Mouse (Mus musculus) embryonic facial prominence, embryonic 13.5 days (tissue): Measurements from ENCODE around the gene Asic2. TPM values are rescaled to one million over a fixed set of nuclear protein-coding genes. Genes with fewer than 3 reads are reported as not detected.

Source experiments
- ATAC-seq: fragments of 200-750 bp; cut with Nextera tagmentation; 2 replicates; pipeline ENCODE4 v1.8.0; 2017; ENCODE audit warnings: low read depth; ENCODE audit not compliant: insufficient number of reproducible peaks, insufficient read depth, low FRiP score, low TSS enrichment
- H3K27ac ChIP-seq: fragments of 300-500 bp; sonication (generic); 2 replicates; pipeline ENCODE4 v1.5.1; 2015; ENCODE audit warnings: moderate library complexity, mild to moderate bottlenecking, inconsistent platforms
- H3K27me3 ChIP-seq: fragments of 300-500 bp; sonication (generic); 2 replicates; pipeline ENCODE4 v1.6.1; 2015; ENCODE audit warnings: mild to moderate bottlenecking, inconsistent platforms
- H3K36me3 ChIP-seq: fragments of 300-500 bp; sonication (generic); 2 replicates; pipeline ENCODE4 v1.6.1; 2015; ENCODE audit warnings: mild to moderate bottlenecking, inconsistent platforms
- H3K4me1 ChIP-seq: fragments of 300-500 bp; sonication (generic); 2 replicates; pipeline ENCODE4 v1.6.1; 2015; ENCODE audit warnings: inconsistent platforms
- H3K4me2 ChIP-seq: fragments of 300-500 bp; sonication (generic); 2 replicates; pipeline ENCODE4 v1.6.1; 2015; ENCODE audit warnings: moderate library complexity, mild to moderate bottlenecking, inconsistent platforms
- H3K4me3 ChIP-seq: fragments of 300-500 bp; sonication (generic); 2 replicates; pipeline ENCODE4 v1.5.1; 2015; ENCODE audit warnings: mild to moderate bottlenecking, inconsistent platforms
- H3K9ac ChIP-seq: fragments of 300-500 bp; sonication (generic); 2 replicates; pipeline ENCODE4 v1.6.1; 2015; ENCODE audit warnings: mild to moderate bottlenecking, inconsistent platforms
- H3K9me3 ChIP-seq: fragments of 300-500 bp; sonication (generic); 2 replicates; pipeline ENCODE4 v1.6.1; 2016; ENCODE audit warnings: inconsistent platforms
- WGBS: fragments of 180-500 bp; shearing (Covaris S2); methylation state at CpG from one replicate; pipeline ENCODE4 v1.1.7; 2015; ENCODE audit warnings: mixed read lengths; 5-methylcytosine and 5-hydroxymethylcytosine counted together
- polyA plus RNA-seq: library from polyadenylated mRNA; unstranded; fragments of >200 nt; fragmentation: Nextera tagmentation; extraction: Ambion mirVana; gene quantifications from 2 replicates; pipeline ENCODE4 v1.2.1, GENCODE M21; 2015

Asic2 gene
- polyA plus RNA-seq, 1 experiment from 2014 or later = 0.60 TPM

- H3K4me2 ChIP-seq = no peak overlapping the region
- peaks cover 10% of the 10 kb centered on the region for H3K4me1 ChIP-seq
- peaks cover 14% of the 10 kb centered on the region for H3K27me3 ChIP-seq
- 87% methylated on average over 5 of the region's 5 CpGs for WGBS
- no peaks in the 10 kb centered on the region for H3K9me3 ChIP-seq
- no peak overlapping the region for H3K4me3 ChIP-seq
- no peak overlapping the region for H3K9ac ChIP-seq
- no peaks in the 10 kb centered on the region for H3K36me3 ChIP-seq
- no peak overlapping the region for H3K27ac ChIP-seq
- no peak for ATAC-seq
Measured at GRCm38 (mm10) chr11:81997085-81997484, 28.8 kb upstream of the Asic2 start.

GRCm38 (mm10) chr11:81996172-81996841 lies 28.1 kb upstream of the Asic2 start:
- peaks cover 14% of the 10 kb centered on the region for H3K27me3 ChIP-seq
- H3K4me2 ChIP-seq = no peak overlapping the region
- H3K9me3 ChIP-seq = no peaks in the 10 kb centered on the region
- H3K36me3 ChIP-seq = no peaks in the 10 kb centered on the region
- no peak for ATAC-seq
- peaks cover 10% of the 10 kb centered on the region for H3K4me1 ChIP-seq
- H3K4me3 ChIP-seq = no peak overlapping the region
- WGBS = 36% methylated on average over 10 of the region's 10 CpGs
- H3K27ac ChIP-seq = no peak overlapping the region
- no peak overlapping the region for H3K9ac ChIP-seq

- no peak overlapping the region for H3K9ac ChIP-seq
Measured at GRCm38 (mm10) chr11:81983146-81983545, 14.9 kb upstream of the Asic2 start.

DNA sequence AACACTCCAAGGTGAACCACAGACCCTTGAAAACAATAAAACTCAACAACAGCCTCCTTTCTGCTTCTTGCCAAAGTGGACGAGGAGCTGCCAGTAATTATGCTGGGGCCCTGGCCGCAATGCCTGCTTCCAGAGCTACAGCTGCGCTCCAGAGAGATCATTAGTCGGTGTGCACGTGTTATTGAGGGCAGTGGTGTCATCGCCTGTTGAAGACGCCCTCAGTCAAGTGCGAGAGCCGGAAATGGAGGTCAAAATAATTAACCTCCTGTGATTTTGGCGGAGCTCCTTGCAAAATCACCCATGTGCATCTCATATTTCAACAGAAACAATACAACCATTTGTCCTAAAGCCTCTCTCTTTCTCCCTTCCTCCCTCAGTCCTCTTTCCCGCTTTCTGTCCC lies 13.9 kb upstream of the Asic2 start:
- peaks cover 11% of the 10 kb centered on the region; the same call in 1 of the 2 replicates for H3K27me3 ChIP-seq
- H3K4me2 ChIP-seq = no peak overlapping the region
- no peaks in the 10 kb centered on the region; the same call in none of the 2 replicates for H3K4me1 ChIP-seq
- no peak overlapping the region for H3K4me3 ChIP-seq
- WGBS = 22% methylated on average over 11 of the region's 11 CpGs
- no peaks in the 10 kb centered on the region for H3K36me3 ChIP-seq
- no peaks in the 10 kb centered on the region for H3K9me3 ChIP-seq
- no peak overlapping the region for H3K27ac ChIP-seq
- ATAC-seq = no peak
- H3K9ac ChIP-seq = no peak overlapping the region

More at GRCm38 (mm10) chr11:81983146-81983545, 14.9 kb upstream of the Asic2 start:
- Histone ChIP-seq H3K9me3 (no peaks in the 10 kb centered on the region), H3K27me3 (peaks cover 11% of the 10 kb centered on the region; the same call in 1 of the 2 replicates), H3K4me3 (no peak overlapping the region), H3K36me3 (no peaks in the 10 kb centered on the region), H3K4me2 (no peak overlapping the region), H3K27ac (no peak overlapping the region), H3K4me1 (no peaks in the 10 kb centered on the region; the same call in none of the 2 replicates)
- ATAC-seq = no peak
- 36% methylated on average over 5 of the region's 5 CpGs for WGBS

DNA sequence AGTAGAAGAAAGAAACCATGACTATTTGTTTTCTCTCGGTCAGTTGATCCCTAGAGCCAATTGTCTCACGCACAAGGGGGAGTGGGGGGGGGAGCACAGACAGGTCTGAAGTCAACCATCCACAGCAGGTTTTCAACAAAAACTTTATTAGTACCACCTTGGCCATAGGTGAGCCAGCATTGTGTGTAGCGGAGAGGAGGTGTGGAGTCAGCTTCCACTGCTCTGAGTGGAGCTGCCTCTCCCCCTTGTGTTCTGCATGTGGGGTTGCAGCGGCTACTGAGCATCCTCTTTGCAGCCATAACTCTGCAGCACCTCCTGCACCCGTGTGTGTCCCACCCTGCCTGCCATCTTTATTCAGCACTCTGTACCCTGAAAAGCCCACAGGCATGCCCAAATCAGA lies 6.3 kb upstream of the Asic2 start:
- Histone ChIP-seq H3K27me3 (peaks cover 34% of the 10 kb centered on the region), H3K4me2 (no peak overlapping the region), H3K9ac (no peak overlapping the region), H3K27ac (no peak overlapping the region), H3K36me3 (no peaks in the 10 kb centered on the region), H3K4me3 (no peak overlapping the region), H3K4me1 (peaks cover 3% of the 10 kb centered on the region; the same call in 1 of the 2 replicates), H3K9me3 (no peaks in the 10 kb centered on the region)
- no peak for ATAC-seq
- 12% methylated on average over 5 of the region's 5 CpGs for WGBS

GRCm38 (mm10) chr11:81973699-81974098 lies 5.4 kb upstream of the Asic2 start:
- 47% methylated on average over 5 of the region's 5 CpGs for WGBS
- Histone ChIP-seq H3K4me3 (no peak overlapping the region), H3K9ac (no peak overlapping the region), H3K27me3 (peaks cover 43% of the 10 kb centered on the region), H3K4me1 (peaks cover 4% of the 10 kb centered on the region; the same call in 1 of the 2 replicates), H3K36me3 (no peaks in the 10 kb centered on the region), H3K27ac (no peak overlapping the region), H3K4me2 (no peak overlapping the region), H3K9me3 (no peaks in the 10 kb centered on the region)
- ATAC-seq = no peak

- Histone ChIP-seq H3K36me3 (no peaks in the 10 kb centered on the region), H3K27me3 (peaks cover 59% of the 10 kb centered on the region), H3K4me3 (no peak overlapping the region), H3K9me3 (no peaks in the 10 kb centered on the region), H3K9ac (no peak overlapping the region), H3K27ac (no peak overlapping the region), H3K4me1 (peaks cover 11% of the 10 kb centered on the region; the same call in 1 of the 2 replicates), H3K4me2 (no peak overlapping the region)
- ATAC-seq = no peak
- WGBS = 37% methylated on average over 3 of the region's 3 CpGs
Measured at GRCm38 (mm10) chr11:81972044-81972443, 3.8 kb upstream of the Asic2 start.

GRCm38 (mm10) chr11:81966626-81967289 lies 1.5 kb downstream of the Asic2 start:
- Histone ChIP-seq H3K27ac (no peak overlapping the region), H3K4me3 (no peak overlapping the region), H3K36me3 (no peaks in the 10 kb centered on the region), H3K4me1 (peaks cover 16% of the 10 kb centered on the region), H3K9me3 (no peaks in the 10 kb centered on the region), H3K4me2 (no peak overlapping the region), H3K27me3 (peaks cover 57% of the 10 kb centered on the region), H3K9ac (no peak overlapping the region)
- ATAC-seq = no peak
- 9% methylated on average over 15 of the region's 15 CpGs for WGBS

- Histone ChIP-seq H3K9ac (no peak overlapping the region), H3K27ac (no peak overlapping the region), H3K4me2 (no peak overlapping the region), H3K36me3 (no peaks in the 10 kb centered on the region), H3K4me1 (peaks cover 16% of the 10 kb centered on the region), H3K4me3 (no peak overlapping the region), H3K9me3 (no peaks in the 10 kb centered on the region), H3K27me3 (peaks cover 56% of the 10 kb centered on the region)
- ATAC-seq = no peak
- 56% methylated on average over 11 of the region's 11 CpGs for WGBS
Measured at GRCm38 (mm10) chr11:81965653-81966625, 2.3 kb downstream of the Asic2 start.

DNA sequence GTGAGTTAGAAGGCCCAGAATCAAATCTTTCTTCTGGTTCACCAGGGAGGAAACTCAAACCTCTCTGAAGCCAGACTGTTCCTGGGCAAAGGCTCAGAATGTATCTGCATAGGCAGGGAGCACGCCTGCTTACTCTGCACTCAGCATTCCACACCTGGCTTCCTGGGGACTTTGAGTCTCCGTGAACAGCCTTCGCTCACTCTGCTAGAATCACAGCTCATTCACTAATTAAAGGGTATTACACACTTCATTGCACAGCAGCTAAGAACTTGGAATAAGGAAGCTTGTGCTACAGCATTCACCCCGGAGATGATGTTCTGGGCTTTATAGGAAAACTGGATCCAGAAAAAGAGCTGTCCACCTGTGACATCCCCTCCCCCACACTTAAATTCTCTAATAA lies 3.7 kb downstream of the Asic2 start:
- no peak for ATAC-seq
- no peak overlapping the region for H3K4me3 ChIP-seq
- no peak overlapping the region for H3K9ac ChIP-seq
- no peaks in the 10 kb centered on the region for H3K36me3 ChIP-seq
- no peak overlapping the region for H3K27ac ChIP-seq
- peaks cover 16% of the 10 kb centered on the region for H3K4me1 ChIP-seq
- peaks cover 42% of the 10 kb centered on the region for H3K27me3 ChIP-seq
- WGBS = 70% methylated on average over 4 of the region's 4 CpGs
- H3K4me2 ChIP-seq = no peak overlapping the region
- no peaks in the 10 kb centered on the region for H3K9me3 ChIP-seq

DNA sequence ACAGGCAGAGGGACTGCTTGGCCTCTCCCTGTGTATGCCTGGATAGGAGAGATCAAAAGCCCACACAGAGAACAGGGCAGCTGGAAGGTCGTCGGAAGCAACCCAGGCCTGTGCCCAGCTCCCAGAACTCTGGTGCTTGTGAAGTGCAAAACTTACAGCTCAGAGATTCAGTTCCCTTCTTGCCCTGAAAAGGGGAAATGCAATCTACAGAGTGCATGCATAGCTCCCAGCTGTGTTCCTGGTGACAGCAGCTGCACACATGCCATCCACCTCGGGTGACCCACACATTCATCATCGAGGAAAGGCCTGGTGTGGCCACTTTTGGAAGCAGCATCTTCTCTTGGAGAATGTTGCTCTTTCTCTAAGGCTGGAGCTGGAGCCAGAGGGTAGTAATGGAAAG lies 13.9 kb downstream of the Asic2 start:
- Histone ChIP-seq H3K36me3 (no peaks in the 10 kb centered on the region), H3K9ac (no peak overlapping the region), H3K9me3 (no peaks in the 10 kb centered on the region), H3K4me1 (no peaks in the 10 kb centered on the region), H3K4me3 (no peak overlapping the region), H3K27me3 (0 out of 2 replicates have a peak, but pooled peaks cover 2% of the 10 kb centered on the region), H3K27ac (no peak overlapping the region), H3K4me2 (no peak overlapping the region)
- no peak for ATAC-seq
- 65% methylated on average over 4 of the region's 4 CpGs for WGBS
